Mouse (Mus musculus): Measurements from ENCODE around the gene Zmiz1. TPM values are rescaled to one million over a fixed set of nuclear protein-coding genes. Genes with fewer than 3 reads are reported as not detected.

The Zmiz1 gene
- total RNA-seq, 2 experiments from 2014 or later = 83.9 to 111 TPM

DNA sequence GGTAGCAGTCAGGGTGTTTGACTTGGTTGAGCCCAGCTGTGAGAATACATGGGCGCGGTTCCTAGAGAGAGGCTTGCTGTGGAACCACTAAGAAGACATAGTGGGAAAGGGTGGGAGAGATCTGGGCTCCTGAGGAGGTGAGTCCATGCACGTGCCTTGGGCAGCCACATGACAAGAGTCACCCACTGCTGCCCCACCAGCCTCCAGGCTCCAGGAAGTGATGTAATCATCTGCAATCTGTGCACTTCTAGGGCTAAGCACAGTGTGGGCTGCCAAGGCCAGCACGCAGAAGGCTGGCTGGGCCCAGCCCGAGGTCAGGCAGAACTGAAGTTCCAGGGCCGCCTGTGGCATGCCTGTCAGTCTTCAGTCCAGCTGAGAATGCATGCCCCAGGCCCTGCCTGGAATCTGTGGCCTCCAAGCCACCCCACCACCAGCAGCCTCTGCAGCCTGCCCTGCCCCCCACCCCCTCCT lies 46.3 kb downstream of the Zmiz1 start:
- intact Hi-C loops (cut with DNase I) = no loop called here
- DNase-seq (ENCODE audit: low spot score in 2 of 2) = no peak

GRCm38 (mm10) chr14:25508111-25508756 lies 49.2 kb downstream of the Zmiz1 start:
- intact Hi-C loops (cut with DNase I) = no loop called here
- DNase-seq (ENCODE audit: low spot score in 2 of 2) = no peak

- intact Hi-C loops (cut with DNase I) = no loop called here
- no peak for DNase-seq (ENCODE audit: low spot score in 2 of 2)
These were observed 49.8 kb downstream of the Zmiz1 start for GRCm38 (mm10) chr14:25508757-25509139.

- intact Hi-C loops (cut with DNase I) = no loop called here
- no peak for DNase-seq (ENCODE audit: low spot score in 2 of 2)
These were observed 50.6 kb downstream of the Zmiz1 start for GRCm38 (mm10) chr14:25509450-25510129.

GRCm38 (mm10) chr14:25510362-25510761 lies 51.4 kb downstream of the Zmiz1 start:
- DNase-seq (ENCODE audit: low spot score in 2 of 2) = no peak
- intact Hi-C loops (cut with DNase I) = no loop called here

- intact Hi-C loops (cut with DNase I) = no loop called here
- no peak for DNase-seq (ENCODE audit: low spot score in 2 of 2)
These were observed 52.0 kb downstream of the Zmiz1 start for GRCm38 (mm10) chr14:25510987-25511386.

DNA sequence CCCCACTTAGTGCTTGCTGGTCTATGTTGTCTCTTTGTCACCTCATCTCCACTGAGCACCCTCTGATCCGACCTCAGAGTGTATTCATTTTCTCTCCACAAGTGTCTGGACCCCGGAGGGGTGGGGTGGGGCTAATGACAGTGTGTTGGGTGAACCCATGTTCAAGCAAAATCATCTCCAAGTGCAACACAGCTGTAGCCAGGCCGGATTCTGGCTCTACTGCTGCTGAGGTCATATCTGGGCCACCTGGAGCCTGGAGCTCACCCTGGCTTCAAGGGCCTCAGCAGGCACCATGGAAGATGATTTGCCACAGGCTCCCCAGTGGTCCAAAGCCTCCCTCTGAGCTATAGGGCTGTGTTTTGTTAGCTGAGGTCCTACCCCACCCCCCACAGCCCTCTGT lies 52.6 kb downstream of the Zmiz1 start:
- no peak for DNase-seq (ENCODE audit: low spot score in 2 of 2)
- intact Hi-C loops (cut with DNase I) = no loop called here

DNA sequence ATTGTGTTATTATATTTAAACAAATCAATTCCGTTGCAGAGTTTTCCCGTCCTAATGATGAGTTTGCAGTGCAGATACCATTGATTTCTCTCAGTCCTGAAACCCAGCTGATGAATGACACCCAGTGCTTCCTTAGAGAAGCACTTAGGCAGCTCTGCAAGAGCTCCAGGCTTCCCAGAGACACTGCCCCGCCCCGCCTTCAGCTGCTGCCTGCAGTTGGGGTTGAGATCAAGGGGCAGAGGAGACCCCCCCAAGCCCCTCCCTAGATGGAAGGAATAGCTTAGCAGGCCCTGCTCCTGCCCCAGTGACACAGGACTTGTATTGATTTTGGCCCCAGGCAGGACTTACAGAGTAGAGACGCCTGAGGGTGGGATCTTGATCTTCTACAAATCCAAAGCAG lies 53.0 kb downstream of the Zmiz1 start:
- intact Hi-C loops (cut with DNase I) = no loop called here
- no peak for DNase-seq (ENCODE audit: low spot score in 2 of 2)

DNA sequence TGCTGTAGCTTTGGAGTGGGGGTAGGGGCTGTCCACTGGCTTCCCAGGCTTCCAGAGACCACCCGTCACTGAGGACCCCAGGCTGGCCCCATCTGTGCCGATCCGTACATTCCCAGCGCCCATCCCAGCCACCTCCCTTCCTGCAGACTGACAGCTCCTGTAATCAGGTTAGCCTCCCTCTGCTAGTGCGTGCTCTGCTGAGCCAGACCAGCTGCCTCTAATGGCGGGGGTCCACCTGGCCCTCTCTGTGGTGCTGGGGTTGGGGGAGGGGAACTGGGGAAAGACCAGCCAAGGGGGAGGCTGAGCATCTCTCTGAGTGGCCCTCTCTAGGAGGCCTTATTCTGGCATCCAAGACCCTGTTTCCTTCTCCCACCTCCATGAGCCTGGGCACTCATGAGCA lies 53.8 kb downstream of the Zmiz1 start:
- no peak for DNase-seq (ENCODE audit: low spot score in 2 of 2)
- intact Hi-C loops (cut with DNase I) = no loop called here

DNA sequence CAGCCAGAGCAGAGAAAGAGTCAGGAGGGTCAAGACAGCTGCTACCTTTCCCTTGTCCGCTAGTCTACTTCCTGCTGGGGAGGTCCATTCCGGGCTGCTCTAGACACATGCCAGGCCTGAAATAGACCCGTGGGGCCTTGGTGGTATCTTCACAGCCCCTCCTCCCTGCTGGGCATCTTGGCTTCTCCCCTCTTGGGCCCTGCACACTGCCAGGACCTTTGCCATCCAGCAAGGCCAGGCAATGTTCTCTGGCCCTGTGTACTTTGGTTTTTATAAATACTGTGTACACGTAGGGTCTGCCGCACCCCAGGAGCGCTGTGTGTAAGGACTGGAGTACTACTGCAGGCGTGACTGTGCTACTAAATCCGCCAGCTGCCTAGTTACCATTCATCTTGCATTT lies 54.5 kb downstream of the Zmiz1 start:
- intact Hi-C loops (cut with DNase I) = no loop called here

DNA sequence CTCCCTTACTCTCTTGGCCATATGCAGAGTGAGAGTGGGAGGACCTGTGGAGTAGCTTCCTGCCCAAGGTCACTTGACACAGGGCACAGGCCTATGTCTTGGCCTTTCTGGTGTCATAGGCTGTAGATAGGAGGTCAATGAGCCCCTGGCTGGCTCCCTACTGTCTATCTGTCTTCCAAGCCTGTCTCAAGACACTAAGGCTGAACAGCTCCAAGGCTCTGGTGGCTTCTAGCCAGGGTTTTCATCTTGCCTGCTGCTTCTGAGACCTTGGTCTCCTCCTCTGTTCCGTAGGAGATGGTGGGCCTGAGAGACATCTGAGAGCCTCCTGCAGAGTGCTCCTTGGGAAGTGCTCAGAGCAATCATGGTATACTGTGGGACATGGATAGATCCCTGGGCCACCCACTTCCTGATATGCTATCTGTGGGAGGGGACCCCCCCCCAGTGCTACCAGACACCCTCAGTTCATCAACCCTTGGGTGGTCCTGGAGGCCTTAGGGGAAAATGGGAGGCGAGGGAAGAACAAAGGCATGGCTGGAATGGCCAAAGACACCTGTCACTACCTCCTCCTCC lies 56.0 kb downstream of the Zmiz1 start:
- intact Hi-C loops (cut with DNase I) = no loop called here
- no peak for DNase-seq (ENCODE audit: low spot score in 2 of 2)

More for the DNA sequence above, 54.5 kb downstream of the Zmiz1 start:
- no peak for DNase-seq (ENCODE audit: low spot score in 2 of 2)

GRCm38 (mm10) chr14:25515924-25516323 lies 56.9 kb downstream of the Zmiz1 start:
- intact Hi-C loops (cut with DNase I) = no loop called here
- no peak for DNase-seq (ENCODE audit: low spot score in 2 of 2)

GRCm38 (mm10) chr14:25516640-25517591 lies 57.9 kb downstream of the Zmiz1 start:
- intact Hi-C loops (cut with DNase I) = no loop called here

DNA sequence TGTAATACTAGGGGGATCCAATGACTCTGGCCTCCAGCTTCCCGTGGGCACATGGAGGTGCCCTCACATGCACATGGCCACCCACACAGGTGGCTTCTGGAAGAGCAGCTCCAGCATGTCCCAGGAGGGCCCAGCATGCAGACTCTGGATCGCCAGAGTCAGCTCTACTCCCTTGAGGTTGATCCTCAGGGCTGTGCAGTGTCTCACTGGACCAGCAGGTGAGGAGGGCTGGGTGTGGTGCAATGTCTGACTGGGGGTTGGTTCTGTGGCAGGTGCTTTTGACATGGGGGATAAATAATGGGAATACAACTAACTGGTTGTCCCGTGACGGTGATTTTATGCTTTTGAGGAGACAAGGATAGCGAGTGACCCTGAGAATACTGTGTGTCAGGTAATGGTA lies 59.7 kb downstream of the Zmiz1 start:
- DNase-seq (ENCODE audit: low spot score in 2 of 2) = no peak
- intact Hi-C loops (cut with DNase I) = no loop called here

More at GRCm38 (mm10) chr14:25516640-25517591, 57.9 kb downstream of the Zmiz1 start:
- DNase-seq (ENCODE audit: low spot score in 2 of 2) = no peak

DNA sequence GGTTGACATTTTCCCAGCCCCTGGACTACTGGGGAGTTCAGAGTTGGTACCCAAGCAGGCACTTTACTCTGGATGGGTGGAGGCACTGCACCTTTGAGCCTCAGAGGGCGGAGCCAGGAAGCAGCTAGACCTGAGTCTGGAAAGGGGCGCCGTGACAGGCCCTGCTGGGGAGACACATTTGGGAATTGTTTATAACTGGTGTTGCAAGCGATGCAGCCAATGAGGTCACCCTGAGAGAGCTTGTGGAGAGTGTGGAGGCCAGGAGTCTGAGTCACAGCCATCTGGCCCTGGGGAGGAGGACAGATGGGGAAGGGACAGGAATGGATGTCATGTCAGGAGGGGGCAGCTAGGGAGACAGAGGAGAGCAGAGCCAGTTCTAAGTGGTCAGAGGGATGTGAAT lies 60.7 kb downstream of the Zmiz1 start:
- intact Hi-C loops (cut with DNase I) = no loop called here
- DNase-seq (ENCODE audit: low spot score in 2 of 2) = no peak

GRCm38 (mm10) chr14:25520589-25520988 lies 61.6 kb downstream of the Zmiz1 start:
- intact Hi-C loops (cut with DNase I) = no loop called here
- DNase-seq (ENCODE audit: low spot score in 2 of 2) = no peak

DNA sequence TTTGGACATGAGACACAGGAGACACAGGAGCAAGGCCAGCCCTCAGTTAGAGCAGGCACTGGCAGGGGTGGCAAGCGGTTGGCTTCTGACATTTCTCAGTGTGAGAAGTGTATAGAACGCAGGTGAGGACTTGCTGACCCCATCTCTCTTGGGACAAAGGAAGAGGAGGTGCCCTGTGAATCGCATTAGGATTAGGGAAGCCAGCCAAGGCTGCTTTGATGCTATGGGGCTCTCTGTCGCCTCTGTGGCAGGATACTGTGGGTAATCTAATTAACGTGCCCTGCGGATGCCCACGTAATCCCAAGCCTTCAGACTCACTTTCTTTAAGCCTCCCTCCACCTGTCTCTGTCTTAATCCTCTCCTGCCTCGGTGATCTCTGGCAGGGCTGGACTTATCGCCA lies 62.0 kb downstream of the Zmiz1 start:
- DNase-seq (ENCODE audit: low spot score in 2 of 2) = no peak
- intact Hi-C loops (cut with DNase I) = no loop called here

DNA sequence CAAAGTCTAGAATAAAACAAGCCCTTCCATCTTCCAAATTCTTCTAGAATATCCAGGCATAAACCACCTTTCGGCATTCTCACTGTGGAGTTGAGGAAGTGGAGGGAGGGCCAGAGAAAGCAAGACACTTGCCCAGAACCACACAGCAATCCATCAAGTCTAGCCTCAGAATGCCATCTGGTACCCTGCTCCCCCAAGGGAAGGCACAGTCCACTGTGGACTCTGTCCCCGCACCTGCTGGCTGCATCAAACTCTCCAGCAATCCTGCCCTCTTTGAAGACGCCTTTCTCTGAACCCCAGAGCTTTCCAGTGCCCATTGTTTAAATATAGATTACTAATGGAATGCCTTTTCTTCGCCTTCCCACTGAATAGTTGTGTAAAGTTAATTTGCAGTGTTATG lies 62.5 kb downstream of the Zmiz1 start:
- no peak for DNase-seq (ENCODE audit: low spot score in 2 of 2)
- intact Hi-C loops (cut with DNase I) = no loop called here

DNA sequence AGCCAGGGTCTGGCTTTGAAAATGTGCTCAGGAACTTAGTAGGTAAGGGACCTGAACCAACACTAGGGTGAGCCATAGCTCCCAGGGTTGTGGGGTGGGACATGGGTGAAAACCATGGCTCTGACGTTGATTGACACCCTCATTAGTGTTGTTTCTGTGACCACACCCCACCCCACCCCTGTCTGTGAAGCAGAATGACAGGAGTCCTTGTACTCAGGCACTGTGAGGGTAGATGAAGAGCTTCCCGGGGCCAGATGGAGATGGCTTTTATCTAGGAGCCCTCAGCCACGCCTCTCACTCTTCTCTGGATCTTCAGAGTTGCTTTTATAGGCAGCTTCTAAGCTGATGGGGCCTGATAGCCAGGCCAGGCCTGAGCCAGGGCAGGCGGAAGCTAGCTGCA lies 63.4 kb downstream of the Zmiz1 start:
- no peak for DNase-seq (ENCODE audit: low spot score in 2 of 2)
- intact Hi-C loops (cut with DNase I) = no loop called here
